Mouse (Mus musculus) ovary, postnatal 14 days (tissue): Measurements from ENCODE around the gene Pafah1b2.

ENCODE experiments used
- DNase-seq: peaks from one replicate; pipeline ENCODE4 v3.0.0; 2022; ENCODE audit warnings: low spot score

Pafah1b2 gene

DNA sequence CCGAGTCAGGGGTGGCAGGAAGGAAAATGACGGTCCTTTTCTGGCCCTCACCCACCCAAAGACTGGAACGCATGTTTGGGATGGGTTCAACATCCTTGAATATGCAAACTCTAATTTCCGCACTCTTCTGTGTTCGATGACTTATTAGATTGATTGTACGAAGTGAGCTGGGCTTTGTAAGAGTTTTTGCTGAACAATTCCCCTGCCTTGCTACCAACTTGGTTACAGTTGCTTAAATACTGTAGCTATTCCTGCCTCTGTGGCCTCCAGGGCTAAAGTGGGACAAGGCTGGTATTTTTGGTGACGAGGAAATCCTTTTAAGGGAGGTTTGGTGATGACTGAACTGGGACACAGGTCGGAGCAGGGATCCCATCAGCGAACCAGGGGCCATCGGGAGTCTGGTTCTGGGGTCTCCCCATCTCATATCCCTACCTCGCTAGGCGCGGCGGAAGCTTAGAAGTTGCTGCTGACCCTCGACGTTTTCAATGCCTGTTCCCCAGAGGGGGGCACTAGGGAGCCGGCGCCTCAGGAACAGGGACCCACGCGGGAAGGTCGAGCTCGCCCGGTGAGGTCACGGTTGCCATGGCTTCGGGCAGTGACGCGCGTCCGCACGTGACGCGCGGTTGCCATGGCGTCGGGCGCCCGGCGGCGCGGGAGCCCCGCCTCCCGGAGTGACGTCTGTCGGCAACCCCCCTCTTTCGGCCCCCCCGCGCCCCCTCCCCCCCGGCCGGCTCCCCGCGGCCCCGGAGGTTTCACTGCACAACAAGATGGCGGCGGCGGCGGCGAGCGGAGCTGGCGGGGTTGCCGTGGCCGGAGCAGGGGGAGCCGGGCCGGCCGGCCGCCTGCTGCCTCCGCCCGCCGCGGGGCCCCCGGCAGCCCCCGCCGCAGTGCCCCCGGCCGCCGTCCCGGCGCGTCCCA lies at the start of gene Pafah1b2, which contains the start of gene Sik3:
Gene Pafah1b2, minus strand, starts transcription at position 600 of the 918 bp plus-strand sequence.
Gene Sik3, plus strand, starts transcription at position 730 of the 918 bp plus-strand sequence.
- DNase-seq = peak; percentile 91

GRCm38 (mm10) chr9:46061696-46062425 lies 49.4 kb upstream of the Pafah1b2 start:
- DNase-seq = no peak

DNA sequence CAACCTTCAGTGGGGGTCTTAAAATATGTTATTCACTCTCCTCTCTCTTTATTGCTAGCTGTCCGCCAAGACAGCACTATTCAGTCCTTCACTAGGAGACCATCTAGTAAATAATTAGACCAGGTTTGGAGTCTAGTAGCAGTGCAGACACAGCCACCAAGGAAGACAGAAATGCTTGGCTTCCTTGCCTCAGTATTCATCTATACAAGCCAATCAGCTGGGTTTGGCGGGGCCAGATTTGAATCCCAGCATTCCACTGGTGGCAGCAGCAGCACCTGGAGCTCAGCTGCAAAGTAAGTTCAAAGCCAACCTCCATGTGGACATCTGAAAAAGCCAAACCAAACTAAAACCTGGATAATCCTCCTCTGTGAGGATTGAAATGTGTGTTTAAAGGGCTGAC lies 47.8 kb upstream of the Pafah1b2 start:
- DNase-seq = no peak

GRCm38 (mm10) chr9:46058065-46058464 lies 45.6 kb upstream of the Pafah1b2 start:
- DNase-seq = no peak

DNA sequence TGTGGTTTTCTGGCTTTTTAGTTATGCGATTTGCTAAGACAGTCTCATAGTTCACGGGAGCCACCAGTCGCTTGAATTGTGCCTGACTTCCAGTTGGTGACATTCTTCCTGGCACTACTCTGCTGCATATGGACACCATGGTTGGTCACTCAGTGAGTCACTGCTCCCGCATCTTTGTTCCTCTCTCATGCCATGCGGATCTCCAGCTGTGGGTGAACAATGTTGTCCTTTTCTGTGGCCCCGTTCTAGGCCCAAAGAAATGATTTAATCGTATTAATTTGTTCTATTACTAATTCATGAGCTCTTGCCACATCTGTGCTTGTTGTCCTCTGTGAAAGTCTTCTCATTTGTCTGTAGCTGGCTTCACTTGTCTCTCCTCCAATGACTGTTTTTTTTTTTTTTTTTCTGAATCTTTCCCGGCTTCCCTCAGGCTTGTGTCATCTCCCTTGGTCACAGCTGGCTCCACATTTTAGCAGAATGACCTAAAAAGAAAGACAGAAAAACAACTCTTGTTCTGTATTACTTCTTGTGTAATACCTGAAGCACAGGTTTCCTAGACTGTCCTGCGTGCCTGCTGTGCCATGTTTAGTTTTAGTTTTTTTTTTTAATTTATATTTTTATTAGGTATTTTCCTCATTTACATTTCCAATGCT lies 40.6 kb upstream of the Pafah1b2 start:
- no peak for DNase-seq

- no peak for DNase-seq
These were observed 37.7 kb upstream of the Pafah1b2 start for GRCm38 (mm10) chr9:46050203-46050602.

DNA sequence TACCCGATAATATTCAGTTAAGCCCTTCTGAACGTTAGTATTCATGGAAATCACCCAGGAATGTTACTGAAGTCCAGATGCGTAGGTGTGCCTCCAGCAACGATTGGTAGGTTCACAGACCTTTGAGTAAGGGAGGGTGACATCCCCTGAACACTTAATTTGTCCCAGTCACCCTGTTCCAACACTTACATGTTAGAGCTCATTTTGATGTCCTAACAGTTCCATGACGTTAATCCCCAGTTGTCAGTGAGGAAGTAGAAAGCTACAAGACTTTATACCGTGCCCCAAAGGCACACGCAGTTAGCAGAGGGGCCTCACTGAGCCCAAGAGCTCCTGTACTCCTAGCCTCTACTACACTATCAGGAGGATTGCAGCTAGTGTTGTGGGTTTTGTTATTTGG lies 37.0 kb upstream of the Pafah1b2 start:
- DNase-seq = no peak

- no peak for DNase-seq
These were observed 34.4 kb upstream of the Pafah1b2 start for GRCm38 (mm10) chr9:46046724-46047517.

DNA sequence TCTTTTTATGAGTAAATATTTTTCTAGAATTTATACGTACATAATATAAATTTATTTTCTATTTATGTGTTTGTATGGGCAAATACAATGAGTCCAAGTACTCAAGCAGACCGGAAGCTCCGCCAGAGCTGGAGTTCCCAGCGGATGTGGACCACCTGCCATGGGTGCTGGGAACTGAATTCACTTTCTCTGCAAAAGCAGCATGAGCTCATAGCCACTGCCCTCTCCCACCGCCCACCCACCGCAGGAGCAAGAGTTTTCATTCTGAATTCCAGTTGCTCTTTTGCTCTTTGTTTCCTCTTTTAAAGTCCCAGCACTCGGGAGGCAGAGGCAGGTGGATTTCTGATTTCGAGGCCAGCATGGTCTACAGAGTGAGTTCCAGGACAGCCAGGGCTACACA lies 31.1 kb upstream of the Pafah1b2 start:
- no peak for DNase-seq

DNA sequence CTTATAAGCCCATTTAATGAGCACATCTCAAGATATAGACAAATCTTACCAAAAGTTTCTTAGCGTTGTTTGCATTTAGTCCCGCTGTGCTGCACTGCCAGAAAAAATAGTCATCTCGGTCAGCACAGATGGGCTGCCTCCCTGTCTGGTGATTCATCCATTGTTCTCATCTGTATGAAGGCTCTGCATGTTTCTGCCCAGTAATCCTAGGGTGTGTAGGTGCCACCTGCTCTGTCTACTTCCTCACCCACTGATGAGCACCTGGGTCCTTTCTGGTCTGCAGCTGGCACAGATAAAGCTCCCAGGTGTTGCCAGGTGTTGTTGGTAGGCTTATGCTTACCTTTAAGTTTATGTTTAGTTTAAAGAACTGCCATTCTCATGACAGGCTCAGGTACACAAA lies 29.9 kb upstream of the Pafah1b2 start:
- no peak for DNase-seq

GRCm38 (mm10) chr9:46041186-46041585 lies 28.7 kb upstream of the Pafah1b2 start:
- no peak for DNase-seq

GRCm38 (mm10) chr9:46038786-46039185 lies 26.3 kb upstream of the Pafah1b2 start:
- DNase-seq = no peak

- no peak for DNase-seq
These were observed 24.4 kb upstream of the Pafah1b2 start for GRCm38 (mm10) chr9:46036881-46037280.

- DNase-seq = peak; percentile 20
These were observed 22.9 kb upstream of the Pafah1b2 start for GRCm38 (mm10) chr9:46035290-46035871.

- DNase-seq = no peak
These were observed 21.4 kb upstream of the Pafah1b2 start for GRCm38 (mm10) chr9:46033862-46034261.

- no peak for DNase-seq
These were observed 20.6 kb upstream of the Pafah1b2 start for GRCm38 (mm10) chr9:46033058-46033457.

GRCm38 (mm10) chr9:46032190-46032589 lies 19.7 kb upstream of the Pafah1b2 start:
- peak; percentile 15 for DNase-seq

- DNase-seq = no peak
These were observed 18.5 kb upstream of the Pafah1b2 start for GRCm38 (mm10) chr9:46030968-46031367.

DNA sequence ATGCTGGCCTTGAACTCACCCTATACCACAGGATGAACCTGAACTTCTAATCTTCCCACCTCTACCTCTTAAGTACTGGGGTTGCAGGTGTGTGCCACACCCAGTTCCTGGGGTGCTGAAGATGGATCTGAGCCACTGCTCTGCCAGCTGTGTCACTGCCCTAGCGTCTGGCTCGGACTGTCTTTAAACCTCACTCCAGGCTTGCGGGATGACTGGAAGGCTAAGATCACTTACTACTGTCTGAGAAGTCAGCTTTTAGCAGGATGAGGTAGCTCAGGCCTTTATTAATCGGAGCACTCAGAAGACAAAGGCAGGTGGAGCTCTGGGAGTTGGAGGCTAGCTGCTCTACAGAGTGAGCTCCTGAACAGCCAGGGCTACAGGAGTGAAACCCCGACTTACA lies 17.7 kb upstream of the Pafah1b2 start:
- DNase-seq = no peak

DNA sequence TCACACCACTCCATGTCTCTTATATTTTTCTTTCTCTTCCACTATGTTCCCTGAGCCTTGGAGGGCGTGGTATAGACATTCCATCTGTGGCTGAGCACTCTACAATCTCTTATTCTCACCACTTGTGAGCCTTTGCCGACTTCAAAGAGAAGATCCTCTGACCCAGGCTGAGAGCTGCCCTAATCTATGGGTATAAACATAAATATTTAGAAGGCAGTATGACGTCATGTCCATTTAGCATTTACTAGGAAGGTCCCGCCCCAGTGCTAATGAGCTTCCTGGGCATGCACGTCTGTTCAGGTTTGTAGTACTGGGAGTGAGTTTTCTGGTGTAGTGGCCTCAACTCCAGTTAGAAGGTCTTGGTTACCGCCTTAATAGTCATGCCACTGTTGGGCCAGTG lies 17.0 kb upstream of the Pafah1b2 start:
- DNase-seq = no peak

DNA sequence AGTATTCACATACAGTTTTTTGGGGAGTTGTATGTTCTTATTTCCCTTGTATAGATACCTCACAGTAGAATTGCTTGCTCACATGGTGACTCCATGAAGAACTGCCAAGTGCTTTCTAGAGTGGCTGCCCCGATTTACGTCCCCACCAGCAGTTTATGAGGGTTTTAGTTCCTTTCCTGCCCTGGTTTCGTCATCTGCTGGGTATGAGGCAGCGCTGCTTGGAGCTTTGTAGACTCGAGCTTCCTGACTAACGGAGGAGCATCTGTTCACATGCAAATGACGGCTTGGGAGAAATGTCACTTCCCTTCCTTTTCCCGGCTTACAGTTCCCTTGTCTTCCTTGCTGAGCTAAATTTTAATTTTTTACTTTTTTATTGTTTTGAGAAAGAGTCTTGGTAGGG lies 15.5 kb upstream of the Pafah1b2 start:
- no peak for DNase-seq
